Mouse (Mus musculus) adrenal gland, postnatal 10 days (tissue): ENCODE measurements around the gene Dhrs4. TPM values are rescaled to one million over a fixed set of nuclear protein-coding genes. Genes with fewer than 3 reads are reported as not detected.

Experiments
- DNase-seq: peaks from one replicate; pipeline ENCODE4 v3.0.0; 2021; ENCODE audit warnings: mixed read lengths
- long read RNA-seq, 2 experiments: library from polyadenylated mRNA; stranded (forward); transcript quantifications; one replicate each; pipeline ENCODE4 v2.0.0; 2021
- total RNA-seq, 2 experiments: library from RNA; stranded (reverse); gene quantifications; 2 replicates each; pipeline ENCODE4 v1.2.3; 2021

Gene Dhrs4
- total RNA-seq: 100 to 1,000 TPM; 153 to 177 TPM
- long read RNA-seq, experiment 1, transcript Dhrs4-201 (8 exons, 1,392 nt): major isoform, 161 of 191 reads
- long read RNA-seq, experiment 1, partial matches to known transcripts: 7 of 191 reads
- long read RNA-seq, experiment 1, other reads (novel, unspliced or antisense): 19 of 191 reads
- long read RNA-seq, experiment 2, transcript Dhrs4-202 (5 exons, 828 nt): minor isoform, 6 of 67 reads
- long read RNA-seq, experiment 2, transcript Dhrs4-201 (8 exons, 1,392 nt): major isoform, 44 of 67 reads
- long read RNA-seq, experiment 2, partial matches to known transcripts: 7 of 67 reads
- long read RNA-seq, experiment 2, other reads (novel, unspliced or antisense): 9 of 67 reads

DNA sequence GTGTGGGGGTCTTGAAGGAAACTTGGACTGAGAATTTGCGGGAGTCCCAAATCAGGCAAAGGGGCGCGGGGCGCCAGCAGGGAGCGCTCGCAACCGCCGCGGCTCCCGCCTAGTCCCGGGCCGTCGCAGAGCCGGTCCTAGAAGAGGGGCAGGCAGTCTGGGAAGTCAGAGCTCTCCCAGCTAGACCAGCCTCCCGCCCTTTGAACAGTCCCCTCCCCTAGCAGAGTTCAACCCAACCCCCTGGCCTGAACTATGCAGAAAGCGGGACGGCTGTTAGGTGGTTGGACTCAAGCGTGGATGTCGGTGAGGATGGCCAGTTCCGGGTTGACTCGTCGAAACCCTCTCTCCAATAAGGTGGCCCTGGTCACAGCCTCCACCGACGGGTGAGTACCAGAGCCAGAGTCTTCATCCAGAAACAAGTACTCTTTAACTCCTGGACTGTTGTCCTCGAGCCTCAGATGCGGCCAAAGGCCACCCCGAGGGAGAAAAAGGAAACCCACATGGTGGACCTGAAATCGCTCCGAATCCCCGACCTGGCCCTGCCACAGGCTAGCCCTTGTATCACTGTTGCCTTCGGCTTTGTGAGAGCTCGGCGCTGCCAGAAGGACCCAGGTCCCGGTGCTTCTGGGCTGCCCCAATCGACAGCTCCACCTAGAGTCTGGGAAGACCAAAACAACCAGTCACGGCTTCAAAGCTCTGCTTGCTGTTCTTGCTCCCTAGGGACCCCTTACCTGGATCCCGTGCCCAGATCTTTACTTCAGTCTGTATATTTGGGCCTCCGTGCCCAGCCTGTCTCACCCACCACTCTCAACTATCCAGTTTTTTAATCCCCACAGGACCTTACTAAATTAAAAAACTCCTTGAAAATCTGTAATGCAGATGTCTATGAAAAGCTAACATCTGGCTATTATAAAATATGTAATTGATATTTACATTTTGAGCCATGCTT lies at the start of gene Dhrs4:
TSS of gene Dhrs4 (plus strand) at position 108 of the 949 bp plus-strand sequence.
- peak; percentile 88 for DNase-seq

DNA sequence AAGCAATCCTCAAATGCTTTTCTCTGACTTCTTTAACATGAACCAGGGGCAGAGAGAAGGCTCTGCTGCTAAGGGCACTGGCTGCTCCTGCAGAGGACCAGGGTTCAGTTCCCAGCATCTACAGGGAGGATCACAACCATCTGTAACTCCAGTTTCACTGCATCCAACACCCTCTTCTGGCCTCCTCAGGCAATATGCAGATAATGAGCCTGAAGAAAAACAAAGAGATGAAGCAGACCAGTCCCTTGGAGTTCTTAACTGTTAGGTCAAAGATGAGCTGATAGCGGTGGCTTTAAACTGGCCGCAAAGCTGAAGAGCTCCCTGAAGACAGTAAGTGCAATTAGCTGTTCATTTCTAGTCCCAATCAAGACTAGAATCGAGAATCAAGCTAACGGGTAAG lies 48.3 kb upstream of the Dhrs4 start:
- no peak for DNase-seq

DNA sequence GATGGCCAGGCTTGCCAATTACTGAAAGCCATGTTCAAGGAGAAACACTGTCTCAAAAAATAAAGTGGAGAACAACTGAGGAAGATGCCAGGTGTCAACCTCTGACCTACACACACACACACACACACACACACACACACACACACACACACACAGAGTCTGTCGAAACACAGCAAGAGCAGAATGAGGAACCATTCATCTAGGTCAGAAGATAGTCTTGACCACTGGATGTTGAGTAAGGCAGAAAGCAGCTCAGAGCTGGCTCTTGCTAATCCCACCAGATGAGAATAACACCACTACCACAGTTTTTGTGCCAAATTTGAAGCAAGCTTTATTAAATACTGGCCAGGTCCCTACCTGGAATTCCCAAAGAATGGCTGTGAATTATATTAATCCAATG lies 45.5 kb upstream of the Dhrs4 start:
- no peak for DNase-seq

DNA sequence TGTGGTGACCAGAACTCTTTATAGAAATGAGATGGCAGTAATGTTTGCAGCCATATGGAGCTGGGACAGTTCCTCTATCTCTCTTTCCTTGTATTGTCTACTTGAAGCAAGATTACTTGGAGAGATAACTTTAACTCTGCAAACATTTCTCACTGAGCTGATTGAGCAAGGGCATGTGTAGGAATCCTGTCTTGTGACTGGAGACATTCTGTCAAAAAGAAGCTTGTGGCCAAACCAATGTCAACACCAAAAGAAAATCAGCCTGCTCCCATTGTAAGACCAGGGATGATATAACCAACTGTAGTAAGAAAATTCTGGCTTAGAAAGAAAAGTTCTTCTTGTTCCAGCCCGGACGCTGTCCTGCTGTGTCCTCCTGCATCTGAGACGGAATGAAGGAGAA lies 43.7 kb upstream of the Dhrs4 start:
- DNase-seq: no peak

DNA sequence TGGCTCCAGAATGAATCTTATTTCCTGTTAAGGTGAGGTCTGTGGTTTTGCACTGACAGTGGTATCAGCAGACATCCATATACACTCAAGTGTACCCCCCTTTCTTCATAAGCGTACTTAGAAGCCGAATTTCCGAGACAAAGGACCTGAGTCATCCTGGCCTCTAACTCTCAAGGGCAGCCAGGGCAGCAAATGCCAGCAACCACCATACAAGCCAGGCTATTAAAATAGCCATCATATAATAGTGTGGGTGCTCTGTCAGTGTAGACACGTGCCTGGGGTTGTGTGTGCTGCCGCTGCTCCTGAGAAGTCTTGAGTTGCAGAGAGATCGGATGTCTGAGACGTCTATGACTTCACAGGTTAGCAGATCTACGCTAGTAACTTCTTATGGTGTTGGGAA lies 41.4 kb upstream of the Dhrs4 start:
- DNase-seq: peak; percentile 34

DNA sequence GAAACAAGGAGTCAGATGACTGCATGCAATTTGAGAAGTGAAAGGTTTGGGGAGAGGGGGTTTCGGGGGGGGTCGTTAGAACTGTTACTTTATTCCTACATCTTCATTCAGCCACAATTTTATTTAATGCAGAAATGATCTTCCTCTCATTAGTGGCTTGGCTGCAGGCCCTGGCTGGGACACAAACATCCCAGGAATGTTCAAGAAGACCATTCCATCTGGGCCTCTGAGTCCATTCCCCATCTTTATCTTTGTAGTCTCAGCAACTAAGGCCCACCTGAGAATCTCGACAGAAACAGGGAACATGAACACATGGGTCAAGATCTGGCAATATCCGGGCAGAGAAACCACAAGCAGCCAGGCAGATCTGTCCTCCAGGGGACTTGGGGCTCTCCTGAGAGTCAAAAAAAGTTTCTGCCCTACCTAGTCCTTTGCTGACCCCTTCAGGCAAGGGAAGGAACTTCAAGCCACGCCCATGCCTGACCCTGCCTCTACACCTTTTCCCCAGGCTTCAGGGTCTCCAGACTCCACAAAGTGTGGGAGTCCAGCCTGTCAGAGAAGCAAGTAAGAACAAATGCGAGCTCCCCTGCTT lies 40.3 kb upstream of the Dhrs4 start:
- peak; percentile 79 for DNase-seq

DNA sequence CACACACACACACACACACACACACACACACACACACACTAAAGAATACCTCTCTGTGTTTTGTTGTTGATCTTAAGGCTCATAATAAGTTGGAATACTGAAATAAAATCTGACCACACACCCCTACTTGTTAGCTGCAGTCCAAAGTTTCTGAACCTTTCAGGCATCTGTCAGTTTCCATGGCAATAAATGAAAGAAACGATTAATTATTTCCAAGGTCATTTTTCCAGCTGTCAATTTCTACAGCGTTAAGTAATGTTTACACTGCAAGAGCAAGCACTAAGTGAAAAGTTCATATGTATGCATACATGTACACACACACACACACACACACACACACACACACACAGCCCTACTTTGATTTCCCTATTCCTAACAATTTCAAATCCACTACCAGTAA lies 20.9 kb upstream of the Dhrs4 start:
- DNase-seq: no peak

DNA sequence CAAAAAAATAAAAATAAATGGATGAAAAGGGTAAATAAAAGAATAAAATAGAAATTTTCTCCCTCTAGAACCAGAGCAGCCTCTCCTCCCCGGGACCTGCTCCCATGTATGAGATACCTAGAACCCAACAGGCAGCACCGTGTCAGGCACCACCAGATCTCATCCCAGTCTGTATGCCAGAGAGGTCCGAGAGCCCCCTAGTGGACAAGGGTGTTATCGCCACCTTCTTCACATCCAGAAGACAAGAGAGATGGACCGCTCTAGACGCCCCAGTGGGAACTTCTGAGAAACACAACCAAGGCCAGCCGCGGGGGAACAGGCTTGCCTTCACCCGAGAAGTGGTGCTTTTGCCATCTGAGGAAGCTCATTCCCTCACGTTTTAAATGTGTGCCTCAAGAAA lies 20.3 kb upstream of the Dhrs4 start:
- DNase-seq: peak; percentile 79

DNA sequence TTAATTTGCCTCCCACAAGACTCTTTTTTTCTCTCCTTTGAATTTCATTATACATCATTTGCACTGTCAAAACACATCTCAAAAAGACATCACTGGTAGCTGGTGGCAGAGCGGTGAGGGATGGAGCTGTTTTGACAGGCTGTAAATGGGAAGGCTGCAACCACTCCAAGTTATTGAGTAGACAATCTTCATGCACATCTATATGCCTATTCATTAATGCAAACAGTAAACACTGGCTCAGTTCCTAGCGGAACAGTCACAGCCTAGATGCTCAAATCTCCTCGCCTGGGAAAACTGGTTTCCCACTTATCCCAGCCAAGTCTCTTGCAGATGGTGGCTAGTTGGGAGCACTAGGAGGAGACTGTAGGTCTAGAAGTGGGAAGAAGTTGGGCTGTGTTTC lies 19.8 kb upstream of the Dhrs4 start:
- DNase-seq: no peak

DNA sequence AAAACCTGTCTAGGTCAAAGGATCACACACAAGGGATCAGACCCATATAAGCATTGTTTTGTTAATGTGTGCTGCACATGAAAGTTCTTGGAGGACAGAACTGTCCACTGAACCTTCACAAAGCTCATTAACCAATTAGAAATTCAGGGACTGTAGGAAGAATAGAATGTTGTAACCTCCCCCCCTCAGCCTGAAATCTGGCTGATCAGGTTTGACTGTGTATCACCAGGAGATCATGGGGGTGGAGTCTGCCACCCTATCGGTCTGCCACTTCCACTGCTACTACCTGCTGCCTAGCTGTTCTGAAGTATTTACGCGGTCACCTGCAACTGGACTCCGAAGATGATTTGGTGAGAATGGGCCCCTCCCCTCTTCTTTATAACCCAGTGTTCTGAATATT lies 18.8 kb upstream of the Dhrs4 start:
- no peak for DNase-seq

DNA sequence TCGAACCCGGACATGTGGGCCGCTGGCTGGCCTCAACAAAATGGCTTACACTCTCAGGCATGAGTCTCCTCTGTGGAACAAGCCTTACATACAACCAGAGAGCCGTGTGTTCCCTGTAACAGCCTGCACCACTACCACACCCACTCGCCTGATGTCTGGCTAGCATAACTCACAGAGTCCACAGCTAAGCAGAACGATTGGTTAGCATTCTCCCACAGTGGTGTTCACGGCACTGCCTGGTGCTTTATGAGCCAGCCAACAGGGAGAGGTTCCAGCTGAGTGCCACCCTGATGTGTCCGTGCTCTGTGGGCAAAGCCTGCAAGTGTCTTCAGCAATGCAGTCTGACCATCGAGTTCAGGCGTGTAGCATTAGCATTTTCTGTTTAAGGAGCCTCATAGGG lies 18.3 kb upstream of the Dhrs4 start:
- no peak for DNase-seq

DNA sequence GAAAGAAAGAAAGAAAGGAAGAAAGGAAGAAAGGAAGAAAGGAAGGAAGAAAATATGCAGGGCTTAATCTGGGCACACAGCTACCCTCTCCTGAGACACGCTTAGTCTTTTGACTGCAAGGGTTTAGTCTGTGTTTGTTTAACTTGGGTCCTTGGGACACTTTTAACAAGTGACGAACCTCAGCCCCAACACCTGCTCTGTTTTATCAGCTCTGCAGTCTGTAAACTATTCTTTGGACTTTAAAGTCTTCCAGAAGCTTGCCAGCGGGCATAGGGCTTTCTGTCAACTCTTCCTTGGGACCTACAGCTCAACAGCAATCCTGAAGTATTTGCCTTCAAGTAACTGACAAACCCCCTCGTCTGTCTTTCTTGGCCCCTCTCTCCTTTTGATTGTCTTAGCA lies 16.8 kb upstream of the Dhrs4 start:
- no peak for DNase-seq

DNA sequence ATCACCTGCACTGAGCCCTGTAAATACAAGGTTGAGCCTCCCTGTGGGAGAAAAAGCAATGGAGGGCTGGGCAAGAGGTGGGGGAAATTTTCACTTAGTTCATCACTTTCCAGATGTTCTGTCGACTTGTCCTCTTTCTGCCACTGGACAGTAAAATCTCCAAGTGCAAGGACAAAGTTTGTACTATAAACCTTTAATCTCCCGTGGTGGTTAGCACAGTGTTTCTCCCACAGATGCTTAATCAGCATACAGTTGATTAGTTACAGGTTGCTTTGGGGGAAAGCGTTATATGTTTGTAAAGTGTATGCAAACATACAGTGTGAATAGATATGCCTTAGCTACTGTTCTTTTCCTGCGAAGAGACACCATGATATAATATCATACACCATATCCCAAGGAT lies 12.1 kb upstream of the Dhrs4 start:
- DNase-seq: no peak

DNA sequence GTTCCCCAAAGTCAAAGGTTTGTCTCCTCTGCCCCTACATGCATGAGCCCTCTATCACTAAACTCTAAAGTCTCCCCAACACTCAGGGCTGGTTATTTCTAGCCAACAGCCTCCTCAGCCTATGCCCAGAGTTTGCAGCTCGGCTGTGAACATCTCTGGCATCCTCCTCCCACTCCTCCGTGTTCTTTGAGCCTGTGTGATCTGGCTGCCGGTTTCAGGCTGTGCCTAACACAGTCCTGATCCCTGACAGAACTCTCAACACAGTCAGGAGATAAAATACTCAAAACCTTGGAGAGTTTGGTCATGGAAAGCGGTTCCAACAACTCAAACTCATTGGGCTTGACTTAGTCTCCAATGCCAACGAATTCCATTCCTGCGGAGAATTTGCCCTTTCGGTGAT lies 11.4 kb upstream of the Dhrs4 start:
- no peak for DNase-seq

DNA sequence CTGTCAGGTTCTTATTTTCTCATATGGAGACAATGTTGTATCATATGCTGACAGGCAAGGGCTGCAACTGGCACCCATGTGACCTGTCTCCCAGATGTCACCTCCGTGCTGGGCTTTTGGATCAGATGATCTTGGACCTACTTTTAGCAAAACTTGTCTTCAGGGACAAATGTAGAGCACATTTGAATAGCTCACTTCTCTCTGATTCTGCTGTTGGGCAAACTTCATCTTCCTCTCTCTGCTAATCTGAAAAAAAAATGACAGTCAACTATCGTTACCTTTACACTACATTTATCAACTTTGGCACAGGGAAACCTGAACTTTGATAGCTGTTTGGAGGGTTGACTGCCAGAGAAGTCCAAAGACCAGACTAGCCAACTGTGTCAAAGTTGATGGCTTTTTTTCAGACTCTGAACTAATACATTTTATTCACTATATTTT lies 10.2 kb upstream of the Dhrs4 start:
- DNase-seq: peak; percentile 36

DNA sequence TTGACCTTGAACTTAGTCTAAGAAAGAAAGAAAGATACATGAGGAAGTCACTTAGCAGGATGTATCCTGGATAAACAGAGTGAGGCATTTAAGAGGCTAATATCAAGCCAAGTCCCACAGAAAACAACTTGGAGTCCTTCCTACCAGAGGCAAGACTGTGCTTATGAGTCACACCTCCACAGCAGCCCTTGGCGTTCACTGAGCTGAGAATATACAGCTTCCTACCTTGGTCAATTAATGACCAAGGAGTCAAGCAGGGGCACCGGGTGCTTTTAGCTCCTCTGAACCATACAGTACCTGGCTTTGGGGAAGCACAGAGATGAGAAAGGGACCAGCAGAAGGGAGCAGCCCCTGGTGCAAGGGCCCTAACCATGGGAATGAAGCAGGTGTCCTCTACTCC lies 9.5 kb upstream of the Dhrs4 start:
- DNase-seq: peak; percentile 32

DNA sequence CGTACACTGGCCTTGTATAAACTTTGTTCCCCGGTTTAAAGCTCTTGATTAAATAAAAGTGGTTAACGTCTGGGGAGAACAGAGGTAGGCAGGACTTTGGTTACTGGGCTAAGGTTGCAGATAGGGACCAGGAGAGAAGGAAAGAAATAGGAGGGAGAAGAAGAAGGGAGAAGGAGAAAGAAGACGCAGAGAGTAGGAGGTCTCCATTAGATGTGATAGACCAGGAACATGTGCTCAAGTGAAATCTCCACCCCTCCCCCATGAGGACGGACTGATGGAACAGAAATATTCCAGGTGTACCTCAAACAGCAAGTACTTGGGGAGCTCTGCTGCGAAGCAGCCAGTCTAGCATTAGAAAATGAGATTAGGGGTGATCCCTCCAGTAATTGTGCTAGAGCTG lies 8.7 kb upstream of the Dhrs4 start:
- no peak for DNase-seq

DNA sequence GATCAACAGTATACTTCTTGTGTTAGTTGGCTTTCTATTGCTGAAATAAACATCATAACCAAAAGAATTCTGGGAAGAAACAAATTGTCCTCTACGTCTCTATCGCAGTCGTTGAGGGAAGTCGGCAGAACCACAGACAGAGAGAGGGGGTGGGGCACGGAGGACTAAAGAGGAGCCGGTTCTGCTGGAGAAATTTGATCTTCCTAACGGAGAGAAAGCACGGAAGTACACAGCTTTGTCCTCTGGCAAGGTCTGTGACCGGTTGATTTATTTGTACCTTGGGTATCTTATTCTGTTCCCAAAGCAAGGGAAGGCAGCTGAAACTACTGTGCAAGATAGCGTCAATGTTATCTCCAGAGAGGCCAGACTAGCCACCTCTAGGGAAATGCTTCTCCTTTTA lies 7.8 kb upstream of the Dhrs4 start:
- peak; percentile 33 for DNase-seq

DNA sequence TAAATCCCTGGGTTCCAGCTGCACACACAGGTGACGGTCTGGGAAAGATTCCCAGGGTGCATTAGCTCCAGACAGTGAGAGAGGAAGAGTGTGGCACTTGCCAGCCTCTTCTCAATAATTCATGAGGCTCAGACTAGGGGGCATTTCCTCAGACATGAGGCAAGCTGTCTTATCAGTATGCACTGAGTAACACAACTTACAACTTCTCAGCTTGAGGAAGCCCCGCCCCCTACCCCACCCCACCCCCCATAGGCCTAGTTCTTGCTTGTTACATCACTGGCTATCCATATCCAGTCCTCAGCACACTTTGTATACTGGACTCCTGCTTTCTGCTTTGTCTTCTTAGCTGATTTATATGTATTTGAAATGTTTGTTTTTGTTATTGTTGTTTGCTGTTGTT lies 2.9 kb upstream of the Dhrs4 start:
- DNase-seq: no peak

DNA sequence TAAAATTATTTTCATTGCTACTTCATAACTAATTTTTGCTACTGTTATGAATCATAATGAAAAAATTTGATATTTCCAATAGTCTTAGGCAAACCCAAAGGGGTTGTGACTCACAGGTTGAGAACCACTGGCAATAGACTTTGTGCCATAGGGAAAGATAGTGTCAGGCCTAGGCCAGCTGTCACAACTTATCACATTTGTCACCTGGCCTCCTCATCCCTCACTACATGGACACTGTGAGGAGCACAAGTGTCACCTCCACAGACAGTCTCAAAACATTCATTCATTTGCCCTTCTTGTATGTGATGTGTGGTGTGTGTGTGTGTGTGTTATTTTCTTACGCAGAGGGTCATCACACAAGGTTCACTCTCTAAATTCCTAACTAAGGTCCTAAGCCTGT lies 1.1 kb upstream of the Dhrs4 start:
- DNase-seq: no peak

DNA sequence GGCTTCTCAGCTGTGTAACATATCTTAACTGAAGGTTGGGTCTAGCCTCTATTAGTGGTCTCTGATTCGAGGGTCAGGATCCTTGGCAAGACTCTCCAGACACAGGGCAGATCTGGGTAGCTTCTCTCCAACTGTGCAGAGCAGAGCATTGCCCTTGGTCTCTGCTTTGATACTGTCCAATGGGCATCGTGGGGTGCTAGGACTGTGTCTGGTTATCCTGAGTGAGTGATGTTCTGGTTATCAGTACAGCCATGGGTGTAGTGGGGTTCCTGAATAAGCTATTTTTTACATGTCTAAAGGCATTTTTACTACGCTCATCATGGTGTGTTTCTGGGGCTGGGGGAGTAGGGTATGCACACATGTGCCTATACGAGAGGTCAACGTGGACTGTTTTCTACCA lies 729 bp upstream of the Dhrs4 start:
- DNase-seq: no peak

DNA sequence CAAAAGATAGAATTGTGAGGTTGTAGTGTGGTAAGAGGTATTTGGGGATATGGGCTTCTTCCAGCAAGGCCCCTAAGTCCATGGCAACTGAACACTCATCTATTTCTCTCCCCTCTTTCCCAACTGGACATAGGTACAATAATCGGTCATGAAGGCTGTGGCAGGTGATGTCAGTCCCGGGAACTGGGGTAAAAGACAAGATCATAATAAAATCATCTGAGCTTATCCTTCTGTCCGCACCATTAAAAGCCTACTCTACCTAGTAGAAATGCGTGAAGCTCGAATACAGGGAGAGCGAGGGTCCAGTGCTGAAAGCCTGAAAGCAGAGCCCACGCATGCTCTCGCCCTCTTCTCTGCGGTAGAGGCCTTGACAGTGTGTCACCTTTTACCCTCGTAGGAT lies 1.1 kb downstream of the Dhrs4 start:
- no peak for DNase-seq

DNA sequence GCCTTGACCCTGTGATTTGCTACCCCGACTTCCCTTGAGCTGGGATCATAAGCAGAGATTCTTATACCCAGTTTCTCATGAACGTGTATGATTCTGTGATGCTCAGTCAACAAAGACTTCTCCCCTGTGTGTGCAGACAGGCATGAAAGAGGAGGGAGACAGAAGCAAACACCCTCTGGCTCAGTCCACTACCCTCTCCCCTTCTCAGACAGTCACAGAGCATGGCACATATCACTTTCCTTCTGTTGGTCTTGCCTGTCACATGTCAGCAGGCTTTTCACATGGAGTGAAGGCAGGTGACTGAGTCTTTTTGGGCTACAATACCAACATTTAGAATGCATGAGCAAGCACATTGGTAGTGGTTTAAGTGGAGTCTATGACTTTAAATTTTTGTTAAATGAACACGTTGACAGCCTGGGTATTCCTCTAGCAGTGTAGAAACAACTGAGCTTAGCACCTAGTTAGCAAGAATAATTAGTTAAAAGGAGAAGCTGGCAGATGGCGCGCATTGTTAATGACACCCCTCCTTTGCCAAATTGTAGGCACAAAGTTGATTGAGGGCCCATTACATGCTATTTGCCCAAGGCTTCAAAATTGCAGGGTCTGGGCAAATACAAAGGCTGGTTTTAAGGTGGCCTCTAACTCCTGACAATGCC lies 6.0 kb downstream of the Dhrs4 start:
- DNase-seq: no peak
